Mouse (Mus musculus) forebrain, embryonic 15.5 days (tissue): ENCODE results near the gene Ubxn2a. TPM values are rescaled to one million over a fixed set of nuclear protein-coding genes. Genes with fewer than 3 reads are reported as not detected.
"Not testable (repeated sequence)": the region's sequence is repeated elsewhere in the genome, so short reads cannot be mapped to it uniquely, and the experiment has no call there.

Source experiments
- ATAC-seq: fragments of 200-750 bp; cut with Nextera tagmentation; replicated peaks from 2 replicates; pipeline ENCODE4 v1.8.0; 2017; ENCODE audit warnings: mild to moderate bottlenecking, moderate TSS enrichment, moderate library complexity
- H3K27ac ChIP-seq: fragments of 300-500 bp; sonication (generic); replicated peaks from 2 replicates; pipeline ENCODE4 v1.5.1; 2015; ENCODE audit warnings: mild to moderate bottlenecking, inconsistent platforms
- H3K27me3 ChIP-seq: fragments of 300-500 bp; sonication (generic); 2 replicates; pipeline ENCODE4 v1.6.1; 2015; ENCODE audit warnings: inconsistent platforms
- H3K36me3 ChIP-seq: fragments of 300-500 bp; sonication (generic); 2 replicates; pipeline ENCODE4 v1.6.1; 2015; ENCODE audit warnings: mild to moderate bottlenecking, inconsistent platforms
- H3K4me1 ChIP-seq: fragments of 300-500 bp; sonication (generic); 2 replicates; pipeline ENCODE4 v1.6.1; 2015; ENCODE audit warnings: inconsistent platforms
- H3K4me2 ChIP-seq: fragments of 300-500 bp; sonication (generic); replicated peaks from 2 replicates; pipeline ENCODE4 v1.6.1; 2015; ENCODE audit warnings: mild to moderate bottlenecking, inconsistent platforms
- H3K4me3 ChIP-seq: fragments of 300-500 bp; sonication (generic); 2 replicates; pipeline ENCODE4 v1.5.1; 2015; ENCODE audit warnings: mild to moderate bottlenecking, inconsistent platforms
- H3K9ac ChIP-seq: fragments of 300-500 bp; sonication (generic); replicated peaks from 2 replicates; pipeline ENCODE4 v1.6.1; 2015; ENCODE audit warnings: mild to moderate bottlenecking, inconsistent platforms
- H3K9me3 ChIP-seq: fragments of 300-500 bp; sonication (generic); 2 replicates; pipeline ENCODE4 v1.6.1; 2016; ENCODE audit warnings: inconsistent platforms
- WGBS: fragments of 180-500 bp; shearing (Covaris S2); methylation state at CpG from one replicate; pipeline ENCODE4 v1.1.7; 2015; ENCODE audit warnings: mixed read lengths; 5-methylcytosine and 5-hydroxymethylcytosine counted together
- polyA plus RNA-seq: library from polyadenylated mRNA; unstranded; fragments of >200 nt; fragmentation: Nextera tagmentation; extraction: Ambion mirVana; gene quantifications from 2 replicates; pipeline ENCODE4 v1.2.1, GENCODE M21; 2015

Gene Ubxn2a
- 50.7 and 53.2 TPM in 2 replicates for polyA plus RNA-seq

DNA sequence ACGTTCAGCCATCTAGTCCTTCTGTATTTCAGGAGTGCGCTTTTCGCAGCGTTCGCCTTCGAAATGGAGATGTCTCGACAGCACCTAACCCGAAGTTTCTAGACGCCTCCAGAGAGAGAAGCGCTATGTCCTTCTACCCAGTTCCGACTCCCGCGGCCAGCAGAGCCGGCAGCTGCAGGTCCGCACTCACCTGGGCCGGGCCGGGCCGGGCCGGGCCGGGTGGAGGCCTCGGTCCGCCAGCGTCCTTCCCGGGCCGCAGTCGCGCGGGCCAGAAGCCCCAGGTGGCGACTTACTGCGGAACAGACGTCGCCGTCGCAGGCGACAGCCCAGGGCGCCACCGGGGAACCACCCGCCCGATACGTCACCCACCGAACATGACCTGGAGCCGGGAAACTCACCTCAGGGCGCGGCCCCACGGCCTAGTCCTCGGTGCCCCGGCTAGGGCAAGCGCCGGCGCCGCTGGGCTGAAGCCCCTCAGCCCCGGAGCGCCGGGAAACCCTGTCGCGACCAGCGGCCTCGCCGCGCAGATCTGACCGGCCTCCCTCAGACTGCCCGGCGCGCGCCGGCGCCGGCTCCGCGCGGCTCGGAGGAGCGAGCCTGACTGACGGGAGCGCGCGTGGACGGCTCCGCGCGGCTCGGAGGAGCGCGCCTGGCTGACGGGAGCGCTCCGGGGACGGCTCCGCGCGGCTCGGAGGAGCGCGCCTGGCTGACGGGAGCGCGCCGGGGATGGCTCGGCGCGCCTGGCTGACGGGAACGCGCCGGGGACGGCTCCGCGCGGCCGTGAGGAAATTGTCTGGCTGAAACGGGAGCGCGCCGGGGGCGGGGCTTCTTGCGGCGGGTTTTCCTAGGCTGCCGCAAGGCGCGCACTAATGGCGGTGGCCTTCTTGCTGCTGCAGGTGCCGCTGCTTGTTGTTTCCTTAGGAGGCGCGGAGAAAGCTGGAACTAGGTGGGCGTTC, at the start of gene Ubxn2a:
Gene Ubxn2a (minus strand): TSS at position 755 of the 956 bp plus-strand sequence.
- Histone ChIP-seq H3K9ac (peak within 1 kb of the TSS; percentile 72), H3K4me3 (peak within 1 kb of the TSS; percentile 61), H3K27me3 (no peaks in the 10 kb centered on the region), H3K9me3 (no peaks in the 10 kb centered on the region), H3K36me3 (no peaks in the 10 kb centered on the region), H3K4me2 (peak within 1 kb of the TSS; percentile 56), H3K27ac (peak within 1 kb of the TSS; percentile 87), H3K4me1 (peaks cover 12% of the 10 kb centered on the region; the same call in 1 of the 2 replicates)
- peak; percentile 96 for ATAC-seq
- under 1% methylated on average over 111 of the region's 125 CpGs for WGBS

DNA sequence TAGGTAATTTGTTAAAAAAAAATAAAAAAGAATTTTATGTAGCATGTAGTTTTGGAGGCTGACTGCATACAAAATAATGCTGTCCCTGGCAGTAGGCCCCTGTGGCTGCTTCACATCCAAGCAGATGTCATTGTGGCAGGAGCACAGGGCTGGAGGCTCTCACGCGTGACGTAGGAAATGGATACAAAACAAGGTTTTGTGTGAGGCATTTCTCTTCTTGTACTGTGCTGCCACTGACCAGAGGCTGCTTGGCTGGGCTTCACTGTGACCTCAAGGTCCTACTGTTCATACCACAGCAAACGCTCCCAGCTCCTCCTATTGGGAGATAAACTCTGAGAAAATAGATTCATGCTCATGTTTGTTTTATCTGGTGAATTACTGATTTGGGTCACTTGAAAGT, 45.7 kb upstream of the Ubxn2a start:
- Histone ChIP-seq H3K9ac (no peak overlapping the region), H3K9me3 (no peaks in the 10 kb centered on the region), H3K27me3 (no peaks in the 10 kb centered on the region), H3K4me3 (no peak overlapping the region), H3K4me2 (no peak overlapping the region), H3K36me3 (peaks cover 51% of the 10 kb centered on the region), H3K4me1 (no peaks in the 10 kb centered on the region), H3K27ac (no peak overlapping the region)
- WGBS, result 91% methylated on average over 4 of the region's 4 CpGs
- no peak for ATAC-seq

DNA sequence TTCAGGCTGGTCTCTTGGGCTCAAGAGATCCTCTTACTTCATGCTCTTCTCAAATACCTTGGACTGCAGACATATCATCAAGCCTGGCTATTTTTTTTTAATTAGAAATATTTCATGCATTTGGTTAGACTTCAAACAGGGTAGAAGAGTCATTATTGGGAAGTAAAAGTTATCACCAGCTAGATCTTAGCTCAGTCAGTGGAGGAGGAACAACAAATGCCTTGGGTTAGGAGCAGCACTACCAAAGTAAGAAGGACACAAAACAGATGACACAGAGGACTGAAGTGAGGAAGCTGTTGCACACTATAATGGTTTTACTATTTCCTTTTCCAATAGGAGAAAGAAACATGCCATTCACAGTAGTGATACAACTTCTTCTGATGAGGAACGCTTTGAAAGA, 44.8 kb upstream of the Ubxn2a start:
- no peaks in the 10 kb centered on the region for H3K4me1 ChIP-seq
- no peak for ATAC-seq
- no peaks in the 10 kb centered on the region for H3K27me3 ChIP-seq
- no peak overlapping the region for H3K9ac ChIP-seq
- no peaks in the 10 kb centered on the region for H3K9me3 ChIP-seq
- peaks cover 54% of the 10 kb centered on the region for H3K36me3 ChIP-seq
- H3K4me2 ChIP-seq, result no peak overlapping the region
- WGBS, result 96% methylated on average over 1 of the region's 1 CpGs
- no peak overlapping the region for H3K27ac ChIP-seq
- H3K4me3 ChIP-seq, result no peak overlapping the region

DNA sequence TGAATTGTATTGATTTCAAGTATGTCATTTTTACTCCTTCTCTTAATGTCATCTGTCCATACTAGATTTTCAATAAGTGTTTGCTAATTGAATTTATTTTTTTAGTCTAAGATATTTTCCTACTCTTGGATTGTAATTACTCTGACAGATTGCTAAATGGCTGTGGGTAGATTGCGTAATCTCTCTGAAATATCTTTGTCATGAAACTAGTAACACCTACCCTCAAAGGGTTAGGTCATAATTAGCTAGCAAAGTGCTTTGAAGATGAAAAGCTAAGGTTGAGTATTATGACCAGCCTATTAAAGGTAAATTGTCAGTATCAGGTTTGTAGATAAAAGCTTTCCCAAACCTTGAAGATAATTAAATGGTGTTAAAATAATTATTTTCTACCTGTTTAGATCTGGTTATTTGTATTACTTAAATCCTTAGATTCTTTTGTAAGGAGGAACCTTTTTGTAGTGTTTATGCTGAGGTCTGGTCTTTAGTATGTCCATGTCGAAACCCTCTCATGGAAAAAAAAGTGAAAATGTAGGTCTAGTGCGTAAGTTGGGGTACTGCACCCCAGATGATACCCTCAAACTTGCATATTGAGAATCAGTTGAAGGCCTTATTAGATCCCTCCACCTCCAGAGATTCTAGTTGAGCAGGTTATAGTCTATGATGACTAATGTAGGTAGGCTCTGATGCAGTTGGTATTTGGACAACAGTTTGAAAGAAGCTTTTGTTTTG, 23.5 kb upstream of the Ubxn2a start:
- Histone ChIP-seq H3K9me3 (no peaks in the 10 kb centered on the region), H3K4me3 (no peak overlapping the region), H3K9ac (no peak overlapping the region), H3K4me2 (no peak overlapping the region), H3K27me3 (no peaks in the 10 kb centered on the region), H3K4me1 (no peaks in the 10 kb centered on the region), H3K36me3 (no peaks in the 10 kb centered on the region), H3K27ac (no peak overlapping the region)
- 89% methylated on average over 3 of the region's 3 CpGs for WGBS
- no peak for ATAC-seq

DNA sequence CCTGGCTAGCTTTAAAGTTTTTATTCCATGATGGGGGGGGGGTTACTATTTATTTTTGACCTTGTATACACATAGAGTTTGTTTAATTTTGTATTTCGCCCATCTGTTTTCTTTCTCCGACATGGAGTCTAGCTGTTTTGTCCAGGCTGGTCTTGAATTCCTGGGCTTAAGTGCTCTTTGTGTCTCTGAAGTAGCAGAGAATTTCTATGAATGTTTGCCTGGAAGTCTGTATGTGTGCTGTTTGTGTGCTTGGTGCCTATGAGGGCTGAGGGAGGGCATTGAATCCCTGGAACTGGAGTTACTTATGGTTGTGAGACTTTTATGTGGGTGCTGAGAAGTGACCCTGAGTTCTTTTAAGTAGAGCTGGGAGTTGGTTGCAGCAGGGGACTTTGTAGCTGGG, 20.7 kb upstream of the Ubxn2a start:
- ATAC-seq, result no peak
- 95% methylated on average over 2 of the region's 2 CpGs for WGBS

DNA sequence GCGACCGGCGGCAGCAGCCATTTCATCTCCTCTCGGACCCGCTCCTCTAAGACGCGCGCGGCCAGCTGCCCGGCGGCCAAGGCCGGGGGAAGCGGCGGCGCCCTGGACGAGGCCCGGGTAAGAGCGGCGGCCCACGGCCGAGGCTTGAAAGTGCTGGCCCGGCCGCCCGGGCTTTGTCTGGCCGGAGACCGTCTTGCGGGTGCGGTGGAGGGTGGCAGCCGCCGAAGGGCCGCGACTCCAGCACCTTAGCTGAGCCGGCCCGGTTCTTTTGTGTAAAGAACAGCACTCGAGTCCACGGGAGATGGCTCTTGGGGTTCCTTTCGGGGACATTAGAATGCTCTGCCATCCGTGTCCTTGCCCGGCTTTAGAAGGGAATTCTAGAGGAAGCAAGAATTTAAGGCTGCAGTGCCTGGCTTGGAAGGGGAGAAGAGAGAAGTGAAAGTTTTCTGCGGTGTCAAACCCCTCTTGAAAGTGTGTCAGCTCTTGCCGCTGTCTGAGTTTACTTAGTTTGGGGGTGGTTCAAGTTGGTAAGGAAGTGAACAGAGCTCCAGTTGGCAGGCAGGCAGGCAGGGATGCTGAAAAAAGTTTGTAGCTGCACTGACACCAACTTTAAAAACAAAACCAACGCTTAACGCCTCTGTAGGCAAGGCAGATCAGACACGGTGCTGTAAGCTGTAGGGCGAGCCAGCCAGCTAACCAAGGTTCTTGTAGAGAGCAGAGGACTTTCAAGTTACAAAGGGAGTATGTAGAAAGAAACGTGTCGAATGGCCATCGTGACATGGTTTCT, 10.5 kb upstream of the Ubxn2a start:
- ATAC-seq, result peak; percentile 59
- peak overlapping the region; percentile 85 for H3K9ac ChIP-seq
- H3K27ac ChIP-seq, result peak overlapping the region; percentile 96
- no peaks in the 10 kb centered on the region for H3K27me3 ChIP-seq
- no peaks in the 10 kb centered on the region for H3K9me3 ChIP-seq
- WGBS, result under 1% methylated on average over 48 of the region's 48 CpGs
- H3K4me1 ChIP-seq, result peaks cover 39% of the 10 kb centered on the region
- H3K36me3 ChIP-seq, result no peaks in the 10 kb centered on the region
- H3K4me3 ChIP-seq, result peak overlapping the region; percentile 92
- H3K4me2 ChIP-seq, result peak overlapping the region; percentile 76

More for the DNA sequence above, 20.7 kb upstream of the Ubxn2a start:
- H3K36me3 ChIP-seq, result no peaks in the 10 kb centered on the region
- H3K9ac ChIP-seq, result no peak overlapping the region
- H3K9me3 ChIP-seq, result no peaks in the 10 kb centered on the region
- no peak overlapping the region for H3K4me2 ChIP-seq
- no peak overlapping the region for H3K4me3 ChIP-seq
- no peaks in the 10 kb centered on the region for H3K27me3 ChIP-seq
- H3K4me1 ChIP-seq, result no peaks in the 10 kb centered on the region
- no peak overlapping the region for H3K27ac ChIP-seq

DNA sequence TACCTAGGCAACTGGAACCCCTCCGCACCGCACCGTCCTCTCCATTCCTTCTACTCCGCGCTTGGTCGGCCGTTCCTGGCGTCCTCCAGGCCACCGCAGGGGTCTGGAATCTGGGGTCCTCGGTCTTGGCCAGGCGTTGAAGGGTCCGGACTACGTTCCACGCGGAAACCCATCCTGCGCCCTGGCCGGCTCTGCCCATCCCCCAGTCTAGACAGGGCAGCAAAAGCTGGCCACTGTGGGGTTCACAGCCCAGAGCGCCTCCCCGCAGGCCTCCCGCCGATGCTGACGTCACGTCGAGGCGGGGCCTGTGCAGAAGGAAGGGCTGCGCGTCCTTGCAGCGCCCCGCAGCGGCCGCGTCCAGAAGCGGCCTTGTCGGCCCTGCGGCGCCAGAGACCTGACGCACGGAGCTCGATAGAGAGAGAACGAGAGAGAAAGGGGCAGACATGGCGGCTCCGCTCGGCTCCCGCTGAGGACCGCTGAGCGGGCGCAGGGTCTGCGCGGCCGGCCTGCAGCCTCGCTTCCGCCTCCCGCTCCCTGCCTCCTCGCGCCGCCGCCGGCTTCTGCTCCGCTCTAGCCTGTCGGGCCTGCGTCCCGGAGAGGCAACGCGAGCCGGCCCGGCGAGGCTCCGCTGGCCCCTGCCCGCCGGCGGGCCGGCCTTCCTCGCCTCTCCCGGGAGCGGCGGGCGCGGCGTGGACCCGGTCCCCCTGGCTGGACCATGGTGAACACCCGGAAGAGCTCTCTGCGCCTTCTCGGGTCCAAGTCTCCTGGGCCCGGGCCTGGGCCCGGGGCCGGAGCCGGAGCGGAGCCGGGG, 9.7 kb upstream of the Ubxn2a start, which contains the start of gene Atad2b:
Gene Atad2b (plus strand): TSS at position 360 of the 811 bp plus-strand sequence.
- ATAC-seq, result peak; percentile 98
- peak within 1 kb of the TSS; percentile 92 for H3K4me3 ChIP-seq
- H3K9ac ChIP-seq, result peak within 1 kb of the TSS; percentile 85

DNA sequence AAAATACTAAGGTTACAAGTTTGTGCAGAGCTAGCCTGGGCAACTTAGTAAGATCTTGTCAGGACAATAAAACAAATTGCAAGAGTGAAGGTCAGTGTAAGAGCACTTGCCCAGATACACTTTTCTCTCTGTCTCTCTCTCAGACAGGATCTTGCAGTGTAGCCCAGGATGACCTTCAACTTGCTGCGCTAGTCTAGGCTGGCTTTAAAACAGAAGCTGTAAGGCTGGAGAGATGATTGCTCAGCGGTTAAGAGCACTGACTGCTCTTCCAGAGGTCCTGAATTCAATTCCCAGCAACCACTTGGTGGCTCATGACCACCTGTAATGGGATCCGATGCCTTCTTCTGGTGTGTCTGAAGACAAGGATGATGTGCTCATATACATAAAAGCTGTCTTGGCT, 7.4 kb upstream of the Ubxn2a start:
- no peak overlapping the region for H3K9ac ChIP-seq
- no peaks in the 10 kb centered on the region for H3K9me3 ChIP-seq
- no peaks in the 10 kb centered on the region for H3K36me3 ChIP-seq
- 77% methylated on average over 3 of the region's 3 CpGs for WGBS
- H3K4me2 ChIP-seq, result no peak overlapping the region
- H3K27me3 ChIP-seq, result no peaks in the 10 kb centered on the region
- no peak overlapping the region for H3K4me3 ChIP-seq
- ATAC-seq, result no peak
- peaks cover 24% of the 10 kb centered on the region for H3K4me1 ChIP-seq
- H3K27ac ChIP-seq, result no peak overlapping the region

More for the DNA sequence above, 9.7 kb upstream of the Ubxn2a start, which contains the start of gene Atad2b:
- no peaks in the 10 kb centered on the region for H3K27me3 ChIP-seq
- peaks cover 36% of the 10 kb centered on the region for H3K4me1 ChIP-seq
- no peaks in the 10 kb centered on the region for H3K9me3 ChIP-seq
- no peaks in the 10 kb centered on the region for H3K36me3 ChIP-seq
- under 1% methylated on average over 72 of the region's 89 CpGs for WGBS
- peak within 1 kb of the TSS; percentile 96 for H3K27ac ChIP-seq
- H3K4me2 ChIP-seq, result peak within 1 kb of the TSS; percentile 76

DNA sequence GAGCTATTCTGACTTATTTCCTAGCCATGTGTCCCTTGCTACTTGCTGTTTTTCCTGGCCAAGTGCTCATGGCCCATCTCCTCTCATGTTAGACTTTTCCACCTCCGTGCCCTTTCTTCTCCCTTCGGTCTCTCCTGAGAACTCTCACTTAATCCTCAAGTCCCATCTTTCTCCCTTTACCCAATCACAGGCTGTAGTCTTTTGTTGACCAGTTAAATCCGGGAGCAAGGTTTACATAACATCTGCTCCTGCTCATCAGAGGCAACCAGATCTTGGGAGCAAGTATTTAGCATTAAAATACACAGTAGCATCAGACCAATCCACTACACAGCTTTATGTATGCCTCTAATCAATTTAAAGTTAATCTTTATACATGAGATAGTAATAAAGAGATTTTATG, 6.9 kb upstream of the Ubxn2a start:
- Histone ChIP-seq H3K9ac (no peak overlapping the region), H3K27me3 (no peaks in the 10 kb centered on the region), H3K4me3 (no peak overlapping the region), H3K4me2 (no peak overlapping the region), H3K9me3 (no peaks in the 10 kb centered on the region), H3K36me3 (no peaks in the 10 kb centered on the region), H3K4me1 (peaks cover 19% of the 10 kb centered on the region), H3K27ac (no peak overlapping the region)
- no peak for ATAC-seq
- WGBS, result 49% methylated on average over 3 of the region's 3 CpGs

DNA sequence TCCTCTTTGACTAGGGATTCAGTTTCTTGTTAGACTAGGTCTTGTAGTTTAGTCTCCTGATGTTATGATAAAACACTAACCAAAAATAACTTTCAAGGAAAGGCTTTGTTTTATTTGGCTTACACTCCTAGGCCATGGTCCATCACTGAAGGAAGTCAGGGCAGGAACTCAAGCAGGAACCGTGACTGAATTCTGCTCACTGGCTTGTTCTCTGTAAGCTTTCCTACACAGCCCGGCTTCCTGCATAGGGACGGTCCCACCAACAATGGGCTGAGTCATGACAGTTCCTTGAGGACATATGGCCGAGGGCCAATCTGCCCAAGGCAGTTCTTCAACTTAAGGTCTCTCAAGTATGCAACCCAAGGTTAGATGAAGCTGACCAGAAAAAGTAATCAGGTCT, 4.2 kb upstream of the Ubxn2a start:
- no peak for ATAC-seq
- no peak overlapping the region for H3K27ac ChIP-seq
- H3K9ac ChIP-seq, result no peak overlapping the region
- H3K4me2 ChIP-seq, result no peak overlapping the region
- no peaks in the 10 kb centered on the region for H3K27me3 ChIP-seq
- H3K9me3 ChIP-seq, result no peaks in the 10 kb centered on the region
- peaks cover 2% of the 10 kb centered on the region; the same call in 1 of the 2 replicates for H3K4me1 ChIP-seq
- H3K4me3 ChIP-seq, result no peak overlapping the region
- 76% methylated on average over 4 of the region's 4 CpGs for WGBS
- H3K36me3 ChIP-seq, result no peaks in the 10 kb centered on the region

DNA sequence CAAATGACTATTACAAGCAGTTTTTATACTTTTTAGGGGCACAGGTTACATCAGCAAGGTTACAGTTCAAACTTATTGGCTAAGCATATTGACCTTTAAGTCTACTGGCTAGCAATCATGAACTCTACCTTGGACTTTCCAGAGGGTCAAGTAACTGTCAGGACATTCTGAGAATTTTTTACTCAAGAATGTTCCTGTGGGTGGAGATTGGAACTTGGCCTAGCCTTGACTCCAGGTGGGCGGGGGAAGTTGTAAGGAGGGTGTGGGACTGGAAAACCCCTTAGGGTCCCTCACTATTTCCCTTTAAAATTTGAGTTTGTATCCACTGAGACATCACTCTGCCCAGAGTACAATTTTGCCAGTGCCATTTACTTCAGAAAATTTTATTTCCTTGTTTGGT, 3.0 kb upstream of the Ubxn2a start:
- 78% methylated on average over 1 of the region's 1 CpGs for WGBS
- not testable (repeated sequence) for ATAC-seq, H3K36me3 ChIP-seq, H3K9me3 ChIP-seq, H3K4me3 ChIP-seq, H3K4me2 ChIP-seq, H3K27ac ChIP-seq, H3K27me3 ChIP-seq, H3K9ac ChIP-seq
- H3K4me1 ChIP-seq, result peaks cover 10% of the 10 kb centered on the region; the same call in 1 of the 2 replicates
